7 mouse cellular contexts compared by ENCODE assay signal in genomic region chr5:123377120-123377955, GRCm38 (mm10). TPM values are rescaled to one million over a fixed set of nuclear protein-coding genes. Genes with fewer than 3 reads are reported as not detected.
DNase-seq lines count a peak whose midpoint lies in the region; ATAC-seq and TF ChIP-seq lines count a peak whose summit lies in the region.

No protein-coding gene starts in this region.

- POLR2A ChIA-PET in Patski (lab: Charles Lee) = interaction anchor here (1.0 to 1.6 kb wide), 2 partner anchors 18 to 60 kb away, joined by 3 read pairs; no protein-coding TSS in a partner anchor

- H3K4me3 ChIP-seq in forebrain, embryonic 12.5 days (replicated peaks) = no peak overlapping the region
- no peak overlapping the region for H3K4me3 ChIP-seq in layer of hippocampus, adult 2 months
- no peak overlapping the region for H3K4me3 ChIP-seq in lung, embryonic 16.5 days (ENCODE audit: low read length)

- peaks cover 26% of the 10 kb centered on the region for H3K36me3 ChIP-seq in forebrain, embryonic 12.5 days (replicated peaks)
- H3K36me3 ChIP-seq in lung, embryonic 16.5 days (ENCODE audit: control insufficient read depth, insufficient read depth, low read length) = peaks cover 19% of the 10 kb centered on the region

- no peaks in the 10 kb centered on the region for H3K9me3 ChIP-seq in forebrain, embryonic 12.5 days
- no peaks in the 10 kb centered on the region for H3K9me3 ChIP-seq in lung, embryonic 16.5 days (ENCODE audit: control insufficient read depth, low read length)

- WGBS in forebrain, embryonic 12.5 days = 68% methylated on average over 15 of the region's 15 CpGs
- WGBS in lung, embryonic 16.5 days = 53% methylated on average over 15 of the region's 15 CpGs

- H3K27me3 ChIP-seq in Patski = no peaks in the 10 kb centered on the region
- H3K27me3 ChIP-seq in forebrain, embryonic 12.5 days = no peaks in the 10 kb centered on the region
- no peaks in the 10 kb centered on the region for H3K27me3 ChIP-seq in lung, embryonic 16.5 days (ENCODE audit: control insufficient read depth, insufficient read depth, low read depth, low read length)

- peak; percentile 98 for TF ChIP-seq CTCF in Patski (IDR thresholded peaks at IDR 0.05)
- peak; percentile 100 for TF ChIP-seq CTCF in layer of hippocampus, adult 2 months (conservative IDR thresholded peaks at IDR 0.05)

- 0 out of 2 replicates have a peak overlapping the region, but pooled peaks have one; percentile 13 for H3K27ac ChIP-seq in forebrain, embryonic 12.5 days
- H3K27ac ChIP-seq in layer of hippocampus, adult 2 months = peak overlapping the region; percentile 65
- H3K27ac ChIP-seq in lung, embryonic 16.5 days (ENCODE audit: low read length) = no peak overlapping the region

- in situ Hi-C loops in Patski (cut with MboI; ENCODE audit: low pct_unique_long_range_greater_than_20kb) = no loop called here

- intact Hi-C loops in heart, postnatal 10 days (cut with DNase I) = loop anchor here (1.0 to 10.0 kb wide), 4 partner anchors 55 to 237 kb away; no protein-coding TSS in a partner anchor

- no peak overlapping the region for H3K9ac ChIP-seq in forebrain, embryonic 12.5 days
- no peak overlapping the region for H3K9ac ChIP-seq in lung, embryonic 16.5 days (ENCODE audit: low read length)

- ATAC-seq in Patski = peak; percentile 29
- 0 out of 2 replicates have a peak, but pooled peaks have one; percentile 27 for ATAC-seq in forebrain, embryonic 12.5 days (ENCODE audit: low FRiP score)
- ATAC-seq in lung, embryonic 16.5 days (ENCODE audit: low read depth) = peak; percentile 79

- no peaks in the 10 kb centered on the region for H3K4me1 ChIP-seq in forebrain, embryonic 12.5 days
- H3K4me1 ChIP-seq in lung, embryonic 16.5 days (replicated peaks; ENCODE audit: control insufficient read depth, insufficient read depth, low read length) = peaks cover 8% of the 10 kb centered on the region; the same call in 1 of the 2 replicates

- H3K4me2 ChIP-seq in forebrain, embryonic 12.5 days = no peak overlapping the region
- peak overlapping the region; percentile 17 for H3K4me2 ChIP-seq in lung, embryonic 16.5 days (ENCODE audit: low read depth, low read length)

- CTCF ChIA-PET in Patski (lab: Charles Lee) = interaction anchor here (0.6 to 6.0 kb wide), 23 partner anchors 9 to 130 kb away, joined by 3 to 65 read pairs (median 4); partner anchors contain the start of genes Mlxip and Wdr66

- no peak for DNase-seq in Patski (ENCODE audit: low read depth, low spot score)
- peak; percentile 86 for DNase-seq in c-Kit-positive CD71-negative TER-119-negative erythroid progenitor cells, embryonic 14.5 days (ENCODE audit: low read depth)
- DNase-seq in heart, postnatal 10 days = peak; percentile 83 to 92
- DNase-seq in layer of hippocampus, adult 2 months (ENCODE audit: low spot score in 2 of 2) = peak; percentile 66 to 82
- peak; percentile 76 for DNase-seq in right cerebral cortex, postnatal 4 days

RNA-seq across cellular contexts. Expression of gene Mlxip, which starts 17.3 kb away (rescaled TPM):
- 20.1 TPM for polyA plus RNA-seq in Patski (2021)
- polyA plus RNA-seq in forebrain, embryonic 12.5 days (2016; fragmentation: Nextera tagmentation; extraction: Ambion mirVana) = 19.0 and 19.8 TPM in 2 replicates
- total RNA-seq in heart, postnatal 10 days (2021) = 10 to 100 TPM; 24.7 to 26.3 TPM
- total RNA-seq in layer of hippocampus, adult 2 months (2021) = 10 to 100 TPM; 17.7 to 18.3 TPM
- 15.0 and 17.8 TPM in 2 replicates for polyA plus RNA-seq in lung, embryonic 16.5 days (2015; fragmentation: Nextera tagmentation; extraction: Ambion mirVana)

RNA-seq across cellular contexts. Expression of gene Bcl7a, which starts 33.7 kb away (rescaled TPM):
- polyA plus RNA-seq in Patski (2021) = 19.3 TPM
- 64.4 and 66.5 TPM in 2 replicates for polyA plus RNA-seq in forebrain, embryonic 12.5 days (2016; fragmentation: Nextera tagmentation; extraction: Ambion mirVana)
- total RNA-seq in heart, postnatal 10 days (2021) = 10 to 100 TPM; 11.9 to 14.2 TPM
- total RNA-seq in layer of hippocampus, adult 2 months (2021) = 10 to 100 TPM; 67.4 to 70.2 TPM
- polyA plus RNA-seq in lung, embryonic 16.5 days (2015; fragmentation: Nextera tagmentation; extraction: Ambion mirVana) = 21.8 and 23.9 TPM in 2 replicates

Comparison
In these comparisons a context has a peak if more than half of its experiments do, and no peak if none do; other contexts are left out.
1. ATAC-seq: peak in every context shown above with its lines; median percentile 79 in lung, embryonic 16.5 days; 29 in Patski; 27 in forebrain, embryonic 12.5 days.